Mouse (Mus musculus) embryonic fibroblast, embryonic 13.5 days (primary cell): ENCODE results near the gene Cep85l.

ENCODE experiments used
- CTCF ChIP-seq: IDR thresholded peaks from 2 replicates; pipeline ENCODE4 v1.5.1; 2011; ENCODE audit warnings: mild to moderate bottlenecking, control low read depth, low read length, moderate library complexity, borderline replicate concordance; ENCODE audit not compliant: insufficient read depth
- POLR2A ChIP-seq: IDR thresholded peaks from 2 replicates; pipeline ENCODE4 v1.6.1; 2011; ENCODE audit warnings: low read depth, mild to moderate bottlenecking, control low read depth, low read length, moderate library complexity

- TF ChIP-seq POLR2A (no peak), CTCF (no peak)
Observed at GRCm38 (mm10) chr10:53337162-53337923, 42.4 kb downstream of the Cep85l start, which contains the start of gene Pln.
